Mouse (Mus musculus): ENCODE results near the gene Cd99l2. TPM values are rescaled to one million over a fixed set of nuclear protein-coding genes. Genes with fewer than 3 reads are reported as not detected.

The Cd99l2 gene
- polyA plus RNA-seq (2012; fragmentation: generic; extraction: Trizol): 10 to 100 TPM; 11.9 to 47.9 TPM

DNA sequence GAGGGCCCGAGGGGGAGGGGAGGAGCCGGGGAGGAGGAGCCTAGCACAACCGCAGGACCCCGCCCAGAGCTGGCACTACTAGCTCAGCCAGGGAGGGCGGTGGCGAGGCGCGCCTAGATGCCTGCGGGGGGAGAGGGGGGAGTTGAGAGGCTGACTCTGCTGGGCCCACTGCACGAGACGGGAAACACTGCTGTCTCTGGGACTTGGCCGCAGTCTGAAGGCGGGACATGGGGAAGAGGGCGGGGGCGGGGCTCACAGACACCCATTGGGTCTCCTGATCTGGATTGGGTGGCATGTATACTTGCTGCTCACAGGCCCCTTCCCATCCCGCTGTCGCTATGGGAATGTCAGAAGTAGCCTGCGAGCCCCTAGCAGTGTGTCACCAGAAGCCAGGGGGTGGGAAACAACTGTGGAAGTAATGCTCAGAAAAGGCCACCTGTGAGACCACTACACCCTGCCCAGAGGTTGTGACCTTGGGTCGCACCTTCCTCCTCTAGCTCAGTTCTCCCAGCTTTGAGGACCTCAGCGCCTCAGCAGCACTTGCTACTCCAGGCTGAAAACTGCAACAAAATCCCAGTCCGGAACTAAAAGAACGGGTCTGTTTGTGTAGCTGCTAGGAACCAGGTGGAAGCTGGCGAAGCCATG lies at the start of gene Cd99l2:
Gene Cd99l2, minus strand, starts transcription at position 216 of the 645 bp plus-strand sequence.

Other genes starting within 250 kb of the Cd99l2 start
- gene Mtmr1, start 128.1 kb downstream of the Cd99l2 start, polyA plus RNA-seq (2012; fragmentation: generic; extraction: Trizol): 1 to 10 TPM in 1 of 2 experiments, under 1 TPM in 1; 0.15 to 3.1 TPM
- gene Hmgb3, start 63.1 kb upstream of the Cd99l2 start, polyA plus RNA-seq (2012; fragmentation: generic; extraction: Trizol): 10 to 100 TPM in 1 of 2 experiments, 1 to 10 TPM in 1; 10.0 to 23.7 TPM
- gene Gpr50, start 170.8 kb upstream of the Cd99l2 start, polyA plus RNA-seq (2012; fragmentation: generic; extraction: Trizol): not detected